In genomic region chr8:111745591-111746418, GRCm38 (mm10) we compare ENCODE assay signal across 8 mouse cellular contexts. TPM values are rescaled to one million over a fixed set of nuclear protein-coding genes. Genes with fewer than 3 reads are reported as not detected.
DNase-seq lines count a peak whose midpoint lies in the region; ATAC-seq lines count a peak whose summit lies in the region.
"Had no signal": no experiment of that assay in that cellular context is flagged by ENCODE, and none has a peak within 500 bp of the region (broad histone marks: within the 10 kb centered on the region; RNA-seq: fewer than 3 reads in every experiment).

No protein-coding gene starts in this region.

- H3K4me1 ChIP-seq in forebrain, embryonic 10.5 days, result peaks cover 60% of the 10 kb centered on the region
- H3K4me1 ChIP-seq in lung, embryonic 15.5 days, result peaks cover 54% of the 10 kb centered on the region

- H3K27me3 ChIP-seq in forebrain, embryonic 10.5 days (ENCODE audit: poor library complexity, severe bottlenecking), result peaks cover 19% of the 10 kb centered on the region
- no peaks in the 10 kb centered on the region for H3K27me3 ChIP-seq in lung, embryonic 15.5 days

- peak overlapping the region; percentile 31 for H3K9ac ChIP-seq in lung, embryonic 15.5 days

- ATAC-seq in lung, embryonic 15.5 days (ENCODE audit: borderline replicate concordance, extremely low read depth, low FRiP score, low TSS enrichment), result peak; percentile 58; the same call in 1 of the 2 replicates

- intact Hi-C loops in heart, postnatal 14 days (cut with DNase I), result no loop called here

- H3K27ac ChIP-seq in forebrain, embryonic 10.5 days, result peak overlapping the region; percentile 61
- peak overlapping the region; percentile 84 for H3K27ac ChIP-seq in lung, embryonic 15.5 days

- no peaks in the 10 kb centered on the region for H3K9me3 ChIP-seq in forebrain, embryonic 10.5 days
- H3K9me3 ChIP-seq in lung, embryonic 15.5 days, result no peaks in the 10 kb centered on the region

- 8% methylated on average over 23 of the region's 23 CpGs for WGBS in forebrain, embryonic 10.5 days
- WGBS in lung, embryonic 15.5 days, result 4% methylated on average over 23 of the region's 23 CpGs

- H3K4me2 ChIP-seq in lung, embryonic 15.5 days, result peak overlapping the region; percentile 59

- peak overlapping the region; percentile 41 for H3K4me3 ChIP-seq in forebrain, embryonic 10.5 days
- H3K4me3 ChIP-seq in lung, embryonic 15.5 days, result peak overlapping the region; percentile 35

- peak; percentile 92 for DNase-seq in Muller cell, postnatal 12 days (ENCODE audit: inconsistent ontology term)
- DNase-seq in adrenal gland, postnatal 36 days, result peak; percentile 85 to 93
- DNase-seq in forebrain, embryonic 10.5 days (ENCODE audit: extremely low spot score, low spot score), result peak; percentile 53
- DNase-seq in heart, postnatal 14 days, result peak; percentile 75 to 84
- DNase-seq in kidney, postnatal 4 days, result peak; percentile 86 to 91
- DNase-seq in right cerebral cortex, adult 2 months (ENCODE audit: low spot score in 2 of 2), result peak; percentile 44 to 67

- 0 out of 2 replicates have a peak, but pooled peaks cover 3% of the 10 kb centered on the region for H3K36me3 ChIP-seq in forebrain, embryonic 10.5 days (replicated peaks)
- H3K36me3 ChIP-seq in lung, embryonic 15.5 days, result no peaks in the 10 kb centered on the region

RNA-seq across cellular contexts. Expression of gene Bcar1, which starts 2.2 kb away (rescaled TPM):
- 10 to 100 TPM; 68.5 to 75.7 TPM for total RNA-seq in adrenal gland, postnatal 36 days (2021)
- 46.6 and 49.9 TPM in 2 replicates for polyA plus RNA-seq in forebrain, embryonic 10.5 days (2016; fragmentation: Nextera tagmentation; extraction: Ambion mirVana)
- 10 to 100 TPM; 27.1 to 35.7 TPM for total RNA-seq in heart, postnatal 14 days (2021)
- 40.7 and 42.6 TPM in 2 replicates for polyA plus RNA-seq in lung, embryonic 15.5 days (2015; fragmentation: Nextera tagmentation; extraction: Ambion mirVana)

RNA-seq across cellular contexts. Expression of gene Ctrb1, which starts 55.0 kb away (rescaled TPM):
- total RNA-seq in adrenal gland, postnatal 36 days (2021), result under 1 TPM in 1 of 2 experiments, not detected in 1; 0.36 TPM
- not detected in 2 replicates for polyA plus RNA-seq in forebrain, embryonic 10.5 days (2016; fragmentation: Nextera tagmentation; extraction: Ambion mirVana)
- total RNA-seq in heart, postnatal 14 days (2021), result not detected
- 0.17 and 10.5 TPM in 2 replicates for polyA plus RNA-seq in lung, embryonic 15.5 days (2015; fragmentation: Nextera tagmentation; extraction: Ambion mirVana)
- total RNA-seq: layer of hippocampus, postnatal 25 days had no signal

Comparison
In these comparisons a context has a peak if more than half of its experiments do, and no peak if none do; other contexts are left out.
1. Peak in every context shown above with its lines: DNase-seq, ATAC-seq, H3K4me3 ChIP-seq and H3K27ac ChIP-seq.